Mouse (Mus musculus): ENCODE measurements around the gene Cep135. TPM values are rescaled to one million over a fixed set of nuclear protein-coding genes. Genes with fewer than 3 reads are reported as not detected.

Gene Cep135
- polyA plus RNA-seq, 1 experiment from 2014 or later = 4.7 TPM

- whole genome bisulfite sequencing = 6% methylated on average over 7 of the region's 7 CpGs
- Histone ChIP-seq H3K9me3 (replicated peaks; ENCODE audit: control insufficient read depth, low read length) (no peaks in the 10 kb centered on the region), H3K27ac (ENCODE audit: low read length) (peak overlapping the region; percentile 93), H3K36me3 (ENCODE audit: control insufficient read depth, insufficient read depth) (peaks cover 10% of the 10 kb centered on the region), H3K4me2 (ENCODE audit: low read depth, low read length) (peak overlapping the region; percentile 80), H3K9ac (ENCODE audit: low read length) (peak overlapping the region; percentile 94), H3K4me3 (ENCODE audit: low read length) (peak overlapping the region; percentile 96), H3K27me3 (ENCODE audit: control insufficient read depth, insufficient read depth, low read length) (no peaks in the 10 kb centered on the region), H3K4me1 (ENCODE audit: control insufficient read depth, insufficient read depth, low read length) (peaks cover 5% of the 10 kb centered on the region)
- ATAC-seq (replicated peaks; ENCODE audit: extremely low read depth, insufficient read depth, low FRiP score) = no peak
Observed at GRCm38 (mm10) chr5:76589311-76589710, 813 bp downstream of the Cep135 start.

- H3K9ac ChIP-seq (ENCODE audit: low read length) = no peak overlapping the region
- H3K27me3 ChIP-seq (ENCODE audit: control insufficient read depth, insufficient read depth, low read length) = no peaks in the 10 kb centered on the region
- no peak overlapping the region for H3K4me2 ChIP-seq (ENCODE audit: low read depth, low read length)
Observed at GRCm38 (mm10) chr5:76590009-76590408, 1.5 kb downstream of the Cep135 start.

GRCm38 (mm10) chr5:76591885-76592284 lies 3.4 kb downstream of the Cep135 start:
- H3K4me3 ChIP-seq (ENCODE audit: low read length) = no peak overlapping the region
- no peak overlapping the region for H3K9ac ChIP-seq (ENCODE audit: low read length)
- H3K4me2 ChIP-seq (ENCODE audit: low read depth, low read length) = no peak overlapping the region
- ATAC-seq (replicated peaks; ENCODE audit: extremely low read depth, insufficient read depth, low FRiP score) = no peak
- H3K9me3 ChIP-seq (replicated peaks; ENCODE audit: control insufficient read depth, low read length) = no peaks in the 10 kb centered on the region
- H3K36me3 ChIP-seq (ENCODE audit: control insufficient read depth, insufficient read depth) = peaks cover 31% of the 10 kb centered on the region
- no peaks in the 10 kb centered on the region for H3K27me3 ChIP-seq (ENCODE audit: control insufficient read depth, insufficient read depth, low read length)
- peaks cover 5% of the 10 kb centered on the region for H3K4me1 ChIP-seq (ENCODE audit: control insufficient read depth, insufficient read depth, low read length)
- no peak overlapping the region for H3K27ac ChIP-seq (ENCODE audit: low read length)
- WGBS = 57% methylated on average over 9 of the region's 9 CpGs

More at GRCm38 (mm10) chr5:76590009-76590408, 1.5 kb downstream of the Cep135 start:
- Histone ChIP-seq H3K4me3 (ENCODE audit: low read length) (no peak overlapping the region), H3K4me1 (ENCODE audit: control insufficient read depth, insufficient read depth, low read length) (peaks cover 5% of the 10 kb centered on the region), H3K36me3 (ENCODE audit: control insufficient read depth, insufficient read depth) (peaks cover 17% of the 10 kb centered on the region), H3K27ac (ENCODE audit: low read length) (no peak overlapping the region), H3K9me3 (replicated peaks; ENCODE audit: control insufficient read depth, low read length) (no peaks in the 10 kb centered on the region)
- 78% methylated on average over 2 of the region's 2 CpGs for WGBS
- no peak for ATAC-seq (replicated peaks; ENCODE audit: extremely low read depth, insufficient read depth, low FRiP score)

- 94% methylated on average over 8 of the region's 8 CpGs for WGBS
- no peak overlapping the region for H3K4me2 ChIP-seq (ENCODE audit: low read depth, low read length)
- no peak overlapping the region for H3K4me3 ChIP-seq (ENCODE audit: low read length)
- no peaks in the 10 kb centered on the region for H3K9me3 ChIP-seq (replicated peaks; ENCODE audit: control insufficient read depth, low read length)
- no peak overlapping the region for H3K27ac ChIP-seq (ENCODE audit: low read length)
- H3K4me1 ChIP-seq (ENCODE audit: control insufficient read depth, insufficient read depth, low read length) = no peaks in the 10 kb centered on the region
- no peak overlapping the region for H3K9ac ChIP-seq (ENCODE audit: low read length)
- no peaks in the 10 kb centered on the region for H3K27me3 ChIP-seq (ENCODE audit: control insufficient read depth, insufficient read depth, low read length)
- ATAC-seq (replicated peaks; ENCODE audit: extremely low read depth, insufficient read depth, low FRiP score) = no peak
- peaks cover 45% of the 10 kb centered on the region for H3K36me3 ChIP-seq (ENCODE audit: control insufficient read depth, insufficient read depth)
Observed at GRCm38 (mm10) chr5:76609702-76610370, 21.3 kb downstream of the Cep135 start.

GRCm38 (mm10) chr5:76612867-76613499 lies 24.5 kb downstream of the Cep135 start:
- 84% methylated on average over 6 of the region's 6 CpGs for WGBS
- no peak overlapping the region for H3K9ac ChIP-seq (ENCODE audit: low read length)
- no peak overlapping the region for H3K4me3 ChIP-seq (ENCODE audit: low read length)
- no peak for ATAC-seq (replicated peaks; ENCODE audit: extremely low read depth, insufficient read depth, low FRiP score)
- H3K4me2 ChIP-seq (ENCODE audit: low read depth, low read length) = no peak overlapping the region
- no peak overlapping the region for H3K27ac ChIP-seq (ENCODE audit: low read length)
- peaks cover 45% of the 10 kb centered on the region for H3K36me3 ChIP-seq (ENCODE audit: control insufficient read depth, insufficient read depth)
- no peaks in the 10 kb centered on the region for H3K9me3 ChIP-seq (replicated peaks; ENCODE audit: control insufficient read depth, low read length)
- H3K27me3 ChIP-seq (ENCODE audit: control insufficient read depth, insufficient read depth, low read length) = no peaks in the 10 kb centered on the region
- no peaks in the 10 kb centered on the region for H3K4me1 ChIP-seq (ENCODE audit: control insufficient read depth, insufficient read depth, low read length)

GRCm38 (mm10) chr5:76615276-76615675 lies 26.8 kb downstream of the Cep135 start:
- no peak overlapping the region for H3K4me3 ChIP-seq (ENCODE audit: low read length)
- H3K9ac ChIP-seq (ENCODE audit: low read length) = no peak overlapping the region
- H3K27me3 ChIP-seq (ENCODE audit: control insufficient read depth, insufficient read depth, low read length) = no peaks in the 10 kb centered on the region
- no peaks in the 10 kb centered on the region for H3K9me3 ChIP-seq (replicated peaks; ENCODE audit: control insufficient read depth, low read length)
- WGBS = 89% methylated on average over 8 of the region's 8 CpGs
- H3K4me2 ChIP-seq (ENCODE audit: low read depth, low read length) = no peak overlapping the region
- H3K4me1 ChIP-seq (ENCODE audit: control insufficient read depth, insufficient read depth, low read length) = no peaks in the 10 kb centered on the region
- ATAC-seq (replicated peaks; ENCODE audit: extremely low read depth, insufficient read depth, low FRiP score) = no peak
- H3K27ac ChIP-seq (ENCODE audit: low read length) = no peak overlapping the region
- peaks cover 51% of the 10 kb centered on the region for H3K36me3 ChIP-seq (ENCODE audit: control insufficient read depth, insufficient read depth)

GRCm38 (mm10) chr5:76616196-76616747 lies 27.8 kb downstream of the Cep135 start:
- Histone ChIP-seq H3K4me1 (ENCODE audit: control insufficient read depth, insufficient read depth, low read length) (no peaks in the 10 kb centered on the region), H3K4me3 (ENCODE audit: low read length) (no peak overlapping the region), H3K27ac (ENCODE audit: low read length) (no peak overlapping the region), H3K27me3 (ENCODE audit: control insufficient read depth, insufficient read depth, low read length) (no peaks in the 10 kb centered on the region), H3K36me3 (ENCODE audit: control insufficient read depth, insufficient read depth) (peaks cover 46% of the 10 kb centered on the region), H3K9me3 (replicated peaks; ENCODE audit: control insufficient read depth, low read length) (no peaks in the 10 kb centered on the region), H3K9ac (ENCODE audit: low read length) (no peak overlapping the region), H3K4me2 (ENCODE audit: low read depth, low read length) (no peak overlapping the region)
- no peak for ATAC-seq (replicated peaks; ENCODE audit: extremely low read depth, insufficient read depth, low FRiP score)
- 89% methylated on average over 2 of the region's 2 CpGs for WGBS

GRCm38 (mm10) chr5:76618750-76619149 lies 30.3 kb downstream of the Cep135 start:
- Histone ChIP-seq H3K9me3 (replicated peaks; ENCODE audit: control insufficient read depth, low read length) (no peaks in the 10 kb centered on the region), H3K36me3 (ENCODE audit: control insufficient read depth, insufficient read depth) (peaks cover 46% of the 10 kb centered on the region), H3K4me1 (ENCODE audit: control insufficient read depth, insufficient read depth, low read length) (no peaks in the 10 kb centered on the region), H3K27me3 (ENCODE audit: control insufficient read depth, insufficient read depth, low read length) (no peaks in the 10 kb centered on the region), H3K9ac (ENCODE audit: low read length) (no peak overlapping the region), H3K4me3 (ENCODE audit: low read length) (no peak overlapping the region), H3K27ac (ENCODE audit: low read length) (no peak overlapping the region), H3K4me2 (ENCODE audit: low read depth, low read length) (no peak overlapping the region)
- 83% methylated on average over 7 of the region's 7 CpGs for WGBS
- ATAC-seq (replicated peaks; ENCODE audit: extremely low read depth, insufficient read depth, low FRiP score) = no peak

- H3K27me3 ChIP-seq (ENCODE audit: control insufficient read depth, insufficient read depth, low read length) = no peaks in the 10 kb centered on the region
- H3K9me3 ChIP-seq (replicated peaks; ENCODE audit: control insufficient read depth, low read length) = no peaks in the 10 kb centered on the region
- 95% methylated on average over 9 of the region's 9 CpGs for WGBS
- no peak overlapping the region for H3K4me3 ChIP-seq (ENCODE audit: low read length)
- no peak overlapping the region for H3K4me2 ChIP-seq (ENCODE audit: low read depth, low read length)
- no peak overlapping the region for H3K27ac ChIP-seq (ENCODE audit: low read length)
- peaks cover 29% of the 10 kb centered on the region for H3K36me3 ChIP-seq (ENCODE audit: control insufficient read depth, insufficient read depth)
- no peak overlapping the region for H3K9ac ChIP-seq (ENCODE audit: low read length)
- ATAC-seq (replicated peaks; ENCODE audit: extremely low read depth, insufficient read depth, low FRiP score) = no peak
- H3K4me1 ChIP-seq (ENCODE audit: control insufficient read depth, insufficient read depth, low read length) = no peaks in the 10 kb centered on the region
Observed at GRCm38 (mm10) chr5:76623759-76624158, 35.3 kb downstream of the Cep135 start.
